Mouse (Mus musculus) megakaryocyte, adult 5-6 weeks (primary cell): Measurements from ENCODE around the gene Nek3. TPM values are rescaled to one million over a fixed set of nuclear protein-coding genes. Genes with fewer than 3 reads are reported as not detected.
"Not testable (repeated sequence)": the region's sequence is repeated elsewhere in the genome, so short reads cannot be mapped to it uniquely, and the experiment has no call there.

Source experiments
- ATAC-seq: 2 replicates; pipeline ENCODE4 v1.8.0; 2016; ENCODE audit warnings: mild to moderate bottlenecking, inconsistent platforms; ENCODE audit not compliant: poor library complexity, severe bottlenecking
- total RNA-seq, 2 experiments: library from RNA; stranded (forward) in 1 of 2; stranded (reverse) in 1 of 2; fragments of 153-499, 151-499 nt in 1 of 2; fragments of 221-1000, 200-1000 nt in 1 of 2; gene quantifications; 2 replicates each; pipeline versions ENCODE4 v1.2.3 to v1.2.4; 2015 to 2017

Gene Nek3
- total RNA-seq, 2 experiments from 2014 or later = 1.2 to 2.2 TPM

DNA sequence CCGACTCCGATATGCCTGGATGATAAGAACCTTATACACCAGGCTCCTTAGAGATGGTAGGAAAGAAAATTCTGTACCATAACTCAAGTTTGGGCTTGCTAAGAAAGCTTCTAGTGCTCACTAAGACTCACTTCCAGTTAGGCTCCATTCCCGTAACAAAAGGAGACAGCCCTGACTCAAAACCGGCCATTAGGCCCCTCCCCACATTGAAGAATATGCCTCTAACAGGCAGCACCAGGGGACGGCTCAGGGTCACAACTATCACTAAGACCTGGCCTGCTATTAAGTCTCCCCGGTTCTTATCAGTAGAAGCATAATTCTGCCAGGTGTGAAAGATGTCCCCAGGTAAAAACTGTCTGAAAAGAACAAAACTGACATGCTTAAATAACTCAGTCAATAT lies 20.4 kb downstream of the Nek3 start:
- no peak for ATAC-seq

DNA sequence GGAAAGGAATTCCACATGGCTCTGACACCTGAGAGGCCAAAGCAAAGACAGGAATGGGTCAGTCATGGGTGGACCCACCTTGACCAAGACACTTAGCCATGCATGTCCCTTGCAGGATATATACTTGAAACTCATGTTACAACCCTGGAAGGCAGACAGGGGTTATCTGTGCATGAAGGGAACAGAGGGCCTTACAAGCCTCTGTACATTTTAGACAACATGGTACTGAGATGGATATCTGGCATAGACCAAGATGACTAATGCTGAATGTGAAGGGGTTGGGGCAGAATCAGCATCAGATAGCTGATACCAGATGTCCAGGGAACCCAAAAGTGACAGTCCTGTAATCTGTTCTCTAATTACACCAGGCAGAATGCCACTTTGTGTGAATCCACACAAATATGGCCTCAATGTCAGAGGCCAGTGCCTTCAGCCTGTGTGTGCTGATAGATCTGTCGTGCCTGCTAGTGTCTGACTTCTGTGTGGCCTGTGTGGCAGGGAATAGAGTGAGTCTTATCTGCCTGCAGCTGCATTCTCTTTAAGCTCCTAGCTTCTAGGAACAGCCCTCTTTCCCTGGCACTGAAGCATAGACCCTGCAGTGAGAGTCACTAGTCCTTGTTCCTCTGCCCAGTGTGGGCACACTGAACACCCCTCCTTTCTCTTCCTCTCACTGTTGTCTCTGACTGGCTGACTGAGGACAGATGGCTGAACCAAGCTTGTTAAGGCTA lies 22.3 kb downstream of the Nek3 start:
- no peak for ATAC-seq

GRCm38 (mm10) chr8:22142592-22142991 lies 23.6 kb downstream of the Nek3 start:
- no peak for ATAC-seq

- ATAC-seq = no peak
Measured at GRCm38 (mm10) chr8:22141836-22142385, 24.3 kb downstream of the Nek3 start.

- ATAC-seq = not testable (repeated sequence)
Measured at GRCm38 (mm10) chr8:22136462-22136861, 29.8 kb downstream of the Nek3 start.

DNA sequence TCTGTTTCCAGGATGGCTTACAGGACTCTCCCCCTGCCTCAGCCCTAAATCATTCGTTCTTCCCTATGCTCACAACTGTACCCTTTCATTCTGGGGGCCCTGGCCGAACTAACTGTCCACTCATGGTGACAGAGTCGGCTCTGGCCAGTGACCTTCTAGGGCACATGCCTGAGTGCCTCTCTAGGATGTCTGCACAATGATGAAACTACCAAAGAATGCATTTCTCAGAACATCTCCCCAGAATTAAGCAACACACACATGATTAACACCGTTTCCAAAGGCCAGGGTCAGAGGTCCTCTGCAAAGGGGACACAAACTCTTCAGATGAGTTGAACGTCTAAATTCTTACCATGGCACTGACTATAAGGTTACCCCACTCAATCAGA lies 31.5 kb downstream of the Nek3 start:
- ATAC-seq = no peak

DNA sequence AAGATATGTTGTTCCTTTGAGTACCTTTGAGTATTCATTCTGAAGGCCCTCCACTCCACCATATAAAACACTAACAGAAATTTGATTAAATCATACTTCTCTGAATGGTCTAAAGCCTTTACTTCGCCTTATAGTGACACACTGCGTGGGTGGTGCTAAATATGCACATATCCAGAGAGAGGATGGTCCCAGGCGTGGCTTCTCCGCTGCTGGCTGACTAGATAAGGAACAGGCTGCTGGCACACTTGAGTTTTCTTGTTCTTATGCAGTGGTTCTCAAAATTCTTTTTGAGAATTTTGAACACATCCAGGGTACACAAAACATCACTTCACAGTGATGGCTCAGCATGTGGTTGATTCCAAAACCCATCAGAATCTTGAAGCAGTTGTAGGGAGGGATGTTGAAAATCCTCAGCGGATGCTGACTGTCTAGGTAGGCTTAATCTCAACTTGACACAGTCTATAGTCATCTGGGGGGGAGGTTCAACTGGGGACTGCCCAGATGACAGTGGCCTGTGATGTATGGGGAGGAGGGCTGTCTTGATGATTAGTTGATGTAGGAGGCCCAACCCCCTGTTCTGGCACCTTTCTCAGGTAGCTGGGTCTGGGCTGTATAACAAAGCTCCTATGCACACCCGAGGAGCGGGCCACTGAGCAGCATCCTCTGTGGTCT lies 32.0 kb downstream of the Nek3 start:
- ATAC-seq = no peak

GRCm38 (mm10) chr8:22132062-22132461 lies 34.2 kb downstream of the Nek3 start:
- no peak for ATAC-seq

DNA sequence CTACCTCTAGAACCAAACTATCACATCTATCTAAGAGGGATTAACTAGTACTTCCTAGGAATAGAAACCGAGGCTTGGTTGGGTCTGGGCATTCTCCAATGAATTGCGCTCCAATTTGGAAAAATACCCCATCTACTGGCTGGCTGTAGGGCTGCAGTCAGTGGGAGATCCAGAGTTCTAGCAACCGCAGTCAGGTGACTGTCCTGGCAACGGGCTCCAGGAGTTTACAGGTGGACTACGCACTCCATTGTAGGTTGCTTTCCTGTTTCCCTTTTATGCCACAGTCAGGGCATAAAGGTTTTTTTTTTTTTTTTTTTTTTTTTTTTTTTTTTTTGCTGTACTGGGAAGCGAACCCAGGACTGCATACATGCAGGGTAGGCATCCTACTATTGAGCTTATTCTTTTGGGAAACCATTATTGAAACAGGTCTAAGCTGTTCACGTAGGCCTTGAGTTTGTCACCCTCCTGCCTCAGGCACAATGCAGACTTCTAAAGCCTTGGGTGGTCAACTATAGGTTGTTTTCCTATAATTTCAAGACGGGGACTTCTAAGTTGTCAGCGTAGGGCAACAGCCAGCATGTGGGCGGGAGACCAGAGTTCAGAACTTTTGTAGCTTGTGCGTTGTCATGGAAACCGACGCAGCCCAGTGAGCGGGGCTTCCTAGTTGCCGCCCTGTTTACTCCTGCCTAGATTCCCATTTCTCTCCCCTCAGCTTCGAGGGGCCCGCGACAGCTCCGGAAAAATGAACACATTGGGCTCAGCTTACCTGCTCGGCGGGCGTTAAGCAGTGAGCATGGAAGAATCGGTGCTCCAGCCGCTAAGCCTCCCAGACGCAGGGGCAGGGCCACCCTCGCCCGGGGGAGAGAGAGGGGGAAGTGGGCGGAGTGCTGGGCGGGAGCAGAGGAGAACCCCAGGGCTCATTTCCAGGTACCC lies 41.7 kb downstream of the Nek3 start, which contains the start of gene Nek5:
Nek5 (minus strand) TSS at position 834 of the 933 bp plus-strand sequence.
- peak; percentile 76 for ATAC-seq

- ATAC-seq = no peak
Measured at GRCm38 (mm10) chr8:22107020-22107419, 59.2 kb downstream of the Nek3 start.

DNA sequence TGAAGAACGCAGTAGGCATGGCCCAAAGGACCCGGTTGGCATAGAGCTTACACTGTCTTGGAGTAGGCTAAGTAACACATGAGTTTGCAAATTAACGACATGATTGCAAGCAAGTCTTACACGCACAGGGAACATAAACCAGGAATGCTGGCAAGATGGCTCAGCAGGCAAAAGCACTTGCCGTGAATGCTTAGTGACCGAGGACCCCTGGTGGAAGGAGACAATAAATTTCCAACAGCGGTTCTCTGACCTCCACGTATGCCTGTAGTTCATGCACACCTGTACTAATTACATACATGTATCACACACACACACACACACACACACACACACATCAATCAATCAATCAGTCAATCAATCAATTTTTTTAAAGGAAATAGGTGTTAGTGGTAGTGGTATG lies 74.7 kb downstream of the Nek3 start:
- ATAC-seq = no peak

- ATAC-seq = no peak
Measured at GRCm38 (mm10) chr8:22089226-22089625, 77.0 kb downstream of the Nek3 start.

DNA sequence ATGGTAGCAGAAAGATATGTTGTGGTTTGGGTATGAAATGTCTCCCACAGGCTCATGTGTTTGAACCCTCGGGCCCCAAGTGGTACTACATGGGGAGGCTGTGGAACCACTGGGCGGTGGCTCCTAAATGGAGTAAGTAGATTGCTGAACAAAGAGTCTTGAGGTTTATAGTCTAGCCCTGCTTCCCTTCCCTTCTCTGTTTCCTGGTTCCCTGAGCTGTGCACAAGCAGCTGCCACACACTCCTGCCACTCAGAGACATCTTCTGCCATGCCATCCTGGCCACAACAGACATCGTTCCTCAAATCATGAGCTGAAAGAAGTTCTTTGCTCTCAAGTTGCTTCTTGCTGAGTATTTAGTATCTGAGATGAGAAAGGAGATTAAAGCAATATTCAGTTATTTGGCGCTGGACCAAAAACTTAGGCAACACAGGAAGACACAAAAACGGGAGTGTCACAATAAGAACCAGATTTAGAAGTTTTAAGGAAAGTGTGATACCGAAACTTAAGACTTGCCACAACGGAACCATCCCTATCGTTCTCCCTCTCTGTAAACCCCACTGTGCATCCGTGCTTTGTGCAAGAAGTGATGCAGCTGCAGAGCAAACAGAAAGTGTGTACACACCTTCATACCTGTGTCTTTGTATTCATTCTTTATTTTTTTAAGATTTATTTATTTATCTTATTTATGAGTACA lies 86.8 kb downstream of the Nek3 start:
- peak; percentile 94 for ATAC-seq

Other genes starting within 250 kb of the Nek3 start
- gene Defb15, start 233.7 kb downstream of the Nek3 start, total RNA-seq (2015) = not detected in 2 replicates
- gene Defb15, start 233.7 kb downstream of the Nek3 start, total RNA-seq (2017) = not detected in 2 replicates
- gene Defb35, start 228.1 kb downstream of the Nek3 start, total RNA-seq (2015) = not detected in 2 replicates
- gene Defb35, start 228.1 kb downstream of the Nek3 start, total RNA-seq (2017) = not detected in 2 replicates
- not detected in 2 replicates for gene Defb13, start 219.7 kb downstream of the Nek3 start, total RNA-seq (2015)
- gene Defb13, start 219.7 kb downstream of the Nek3 start, total RNA-seq (2017) = not detected in 2 replicates
- not detected in 2 replicates for gene Fam90a1a, start 207.7 kb downstream of the Nek3 start, total RNA-seq (2015)
- not detected in 2 replicates for gene Fam90a1a, start 207.7 kb downstream of the Nek3 start, total RNA-seq (2017)
- gene Ccdc70, start 196.7 kb downstream of the Nek3 start, total RNA-seq (2015) = not detected in 2 replicates
- gene Ccdc70, start 196.7 kb downstream of the Nek3 start, total RNA-seq (2017) = not detected in 2 replicates
- gene Atp7b, start 106.1 kb downstream of the Nek3 start, total RNA-seq (2015) = 0.47 and 0.62 TPM in 2 replicates
- 0.29 and 0.69 TPM in 2 replicates for gene Atp7b, start 106.1 kb downstream of the Nek3 start, total RNA-seq (2017)
- 8.6 and 8.9 TPM in 2 replicates for gene Alg11, start 105.7 kb downstream of the Nek3 start, total RNA-seq (2015)
- 10.9 and 12.5 TPM in 2 replicates for gene Alg11, start 105.7 kb downstream of the Nek3 start, total RNA-seq (2017)
- not detected in 2 replicates for gene Nek5, start 41.4 kb downstream of the Nek3 start, total RNA-seq (2015)
- not detected in 2 replicates for gene Nek5, start 41.4 kb downstream of the Nek3 start, total RNA-seq (2017)
- 66.7 and 76.1 TPM in 2 replicates for gene Ckap2, start 19.4 kb upstream of the Nek3 start, total RNA-seq (2015)
- gene Ckap2, start 19.4 kb upstream of the Nek3 start, total RNA-seq (2017) = 46.4 and 54.6 TPM in 2 replicates
- gene Vps36, start 26.4 kb upstream of the Nek3 start, total RNA-seq (2015) = 47.5 and 49.8 TPM in 2 replicates
- gene Vps36, start 26.4 kb upstream of the Nek3 start, total RNA-seq (2017) = 43.9 and 47.3 TPM in 2 replicates
- gene Thsd1, start 60.9 kb upstream of the Nek3 start, total RNA-seq (2015) = 0.56 and 1.5 TPM in 2 replicates
- 0.51 and 0.73 TPM in 2 replicates for gene Thsd1, start 60.9 kb upstream of the Nek3 start, total RNA-seq (2017)
- not detected in 2 replicates for gene Tpte, start 117.0 kb upstream of the Nek3 start, total RNA-seq (2015)
- not detected in 2 replicates for gene Tpte, start 117.0 kb upstream of the Nek3 start, total RNA-seq (2017)
- 2.3 and 2.9 TPM in 2 replicates for gene Slc25a15, start 232.2 kb upstream of the Nek3 start, total RNA-seq (2015)
- gene Slc25a15, start 232.2 kb upstream of the Nek3 start, total RNA-seq (2017) = 3.8 and 4.1 TPM in 2 replicates
- gene Mrps31, start 244.9 kb upstream of the Nek3 start, total RNA-seq (2015) = 12.9 and 15.7 TPM in 2 replicates
- gene Mrps31, start 244.9 kb upstream of the Nek3 start, total RNA-seq (2017) = 14.4 and 15.9 TPM in 2 replicates